Mouse (Mus musculus) brain, adult 10 weeks (tissue): ENCODE results near the gene Rbm39. TPM values are rescaled to one million over a fixed set of nuclear protein-coding genes. Genes with fewer than 3 reads are reported as not detected.

Experiments used
- polyA plus RNA-seq: library from polyadenylated mRNA; stranded (reverse); fragments of 350-450 nt; fragmentation: Illumina TruSeq; extraction: RNeasy Lipid Tissue Mini Kit (QIAGEN cat#74804); gene quantifications from one replicate; pipeline ENCODE4 v1.2.3, GENCODE M21; 2015; ENCODE audit warnings: low read depth, low replicate concordance

Rbm39 gene
- polyA plus RNA-seq: 187 TPM

GRCm38 (mm10) chr2:156180094-156180821 is at the start of gene Rbm39:
Gene Rbm39, minus strand, starts transcription at chr2:156180238.

GRCm38 (mm10) chr2:156196302-156197128 is 16.5 kb upstream of the Rbm39 start, which contains the start of gene Phf20:
Gene Phf20, plus strand, starts transcription at chr2:156196466.

GRCm38 (mm10) chr2:156143953-156144724 is 35.9 kb downstream of the Rbm39 start, which contains the start of the genes Romo1 and Nfs1:
Gene Romo1, plus strand, starts transcription at chr2:156144039.
Gene Nfs1, minus strand, starts transcription at chr2:156144186.

GRCm38 (mm10) chr2:156126992-156127391 is 53.0 kb downstream of the Rbm39 start, which contains the start of gene Gm28036:
Gene Gm28036, minus strand, starts transcription at chr2:156127092.

GRCm38 (mm10) chr2:156111358-156112079 is 68.5 kb downstream of the Rbm39 start, which contains the start of the genes Cpne1 and Rbm12:
Gene Cpne1, minus strand, starts transcription at chr2:156111965.
Gene Rbm12, minus strand, starts transcription at chr2:156111978.

Other genes with a start within 250 kb of the Rbm39 start
- gene Uqcc1, start 249.9 kb downstream of the Rbm39 start, polyA plus RNA-seq: 119 TPM
- not detected for gene Gm15557, start 239.5 kb downstream of the Rbm39 start, polyA plus RNA-seq
- gene Gdf5, start 234.9 kb downstream of the Rbm39 start, polyA plus RNA-seq: 0.31 TPM
- 11.4 TPM for gene Cep250, start 223.8 kb downstream of the Rbm39 start, polyA plus RNA-seq
- 2.2 TPM for gene 6430550D23Rik, start 172.3 kb downstream of the Rbm39 start, polyA plus RNA-seq
- 256 TPM for gene Ergic3, start 172.2 kb downstream of the Rbm39 start, polyA plus RNA-seq
- gene Fer1l4, start 127.3 kb downstream of the Rbm39 start, polyA plus RNA-seq: not detected
- gene Spag4, start 115.1 kb downstream of the Rbm39 start, polyA plus RNA-seq: 4.4 TPM
- gene Cpne1, start 68.3 kb downstream of the Rbm39 start, polyA plus RNA-seq: 29.0 TPM
- 11.2 TPM for gene Rbm12, start 68.3 kb downstream of the Rbm39 start, polyA plus RNA-seq
- 13.9 TPM for gene Gm28036, start 53.1 kb downstream of the Rbm39 start, polyA plus RNA-seq
- gene Romo1, start 36.2 kb downstream of the Rbm39 start, polyA plus RNA-seq: 157 TPM
- gene Nfs1, start 36.1 kb downstream of the Rbm39 start, polyA plus RNA-seq: 49.6 TPM
- 35.2 TPM for gene Phf20, start 16.2 kb upstream of the Rbm39 start, polyA plus RNA-seq
- 8.5 TPM for gene Cnbd2, start 132.1 kb upstream of the Rbm39 start, polyA plus RNA-seq
- 17.7 TPM for gene Scand1, start 132.5 kb upstream of the Rbm39 start, polyA plus RNA-seq
- gene Epb41l1, start 240.7 kb upstream of the Rbm39 start, polyA plus RNA-seq: 230 TPM